Mouse (Mus musculus): ENCODE results near the gene Ctnna3. TPM values are rescaled to one million over a fixed set of nuclear protein-coding genes. Genes with fewer than 3 reads are reported as not detected.
"Not testable (repeated sequence)": the region's sequence is repeated elsewhere in the genome, so short reads cannot be mapped to it uniquely, and the experiment has no call there.

Gene Ctnna3
- total and polyA plus RNA-seq, 3 experiments = not detected

- TF ChIP-seq MXI1 (IDR thresholded peaks at IDR 0.05; ENCODE audit: low read depth, low read length) (no peak), MAZ (IDR thresholded peaks at IDR 0.05; ENCODE audit: low read depth, low read length) (no peak), ZMIZ1 (IDR thresholded peaks at IDR 0.05; ENCODE audit: low read depth, low read length) (no peak), POLR2AphosphoS5 (IDR thresholded peaks at IDR 0.05; ENCODE audit: borderline replicate concordance, low read depth, low read length) (no peak), ZNF384 (IDR thresholded peaks at IDR 0.05; ENCODE audit: low read depth, low read length) (no peak), SIN3A (IDR thresholded peaks at IDR 0.05; ENCODE audit: low read length) (no peak), USF1 (IDR thresholded peaks at IDR 0.05; ENCODE audit: low read depth, low read length) (no peak), BHLHE40 (IDR thresholded peaks at IDR 0.05; ENCODE audit: borderline replicate concordance, low read depth, low read length) (no peak), ZC3H11A (IDR thresholded peaks at IDR 0.05; ENCODE audit: low read depth, low read length) (no peak), RAD21 (IDR thresholded peaks at IDR 0.05; ENCODE audit: low read depth, low read length) (no peak), ETS1 (IDR thresholded peaks at IDR 0.05; ENCODE audit: low read depth, low read length) (no peak), JUND (IDR thresholded peaks at IDR 0.05; ENCODE audit: low read depth, low read length) (no peak), SMC3 (IDR thresholded peaks at IDR 0.05; ENCODE audit: low read depth, low read length) (no peak), CHD1 (IDR thresholded peaks at IDR 0.05; ENCODE audit: low read depth, low read length) (no peak), MYB (IDR thresholded peaks at IDR 0.05; ENCODE audit: low read depth, low read length) (no peak), ELF1 (IDR thresholded peaks at IDR 0.05; ENCODE audit: low read depth, low read length) (no peak), MEF2A (IDR thresholded peaks at IDR 0.05; ENCODE audit: extremely low read depth, insufficient replicate concordance, low read depth, low read length, poor library complexity, severe bottlenecking) (no peak)
- no peaks in the 10 kb centered on the region for H3K9me3 ChIP-seq (replicated peaks; ENCODE audit: insufficient read depth, low read length)
These were observed 947.9 kb downstream of the Ctnna3 start for GRCm38 (mm10) chr10:64377751-64378150.

GRCm38 (mm10) chr10:64396579-64396978 lies 966.7 kb downstream of the Ctnna3 start:
- Histone ChIP-seq H3K4me3 (ENCODE audit: control insufficient read depth in 1 of 2, insufficient read depth in 1 of 2, low read depth in 2 of 2, low read length in 2 of 2) (no peak overlapping the region), H3K9me3 (replicated peaks; ENCODE audit: insufficient read depth, low read length) (no peaks in the 10 kb centered on the region), H3K27me3 (ENCODE audit: control insufficient read depth in 1 of 2, insufficient read depth in 2 of 2, low read length in 2 of 2) (no peaks in the 10 kb centered on the region), H3K9ac (ENCODE audit: control insufficient read depth, low read depth, low read length, poor library complexity, severe bottlenecking) (no peak overlapping the region), H3K79me2 (ENCODE audit: control insufficient read depth, insufficient read depth, low read length, poor library complexity) (no peaks in the 10 kb centered on the region), H3K4me1 (ENCODE audit: control insufficient read depth in 1 of 2, insufficient read depth in 2 of 2, low read length in 2 of 2) (no peaks in the 10 kb centered on the region), H3K36me3 (ENCODE audit: control insufficient read depth in 1 of 2, insufficient read depth in 2 of 2, low read length in 2 of 2) (no peaks in the 10 kb centered on the region), H3K27ac (ENCODE audit: control insufficient read depth, low read depth, low read length) (no peak overlapping the region)
- DNase-seq (ENCODE audit: low read depth, low spot score) = no peak
- no peak for TF ChIP-seq HCFC1 (IDR thresholded peaks at IDR 0.05; ENCODE audit: low read depth, low read length)
- TF ChIP-seq TBP (IDR thresholded peaks at IDR 0.05; ENCODE audit: low read depth, low read length) = no peak
- no peak for TF ChIP-seq GABPA (IDR thresholded peaks at IDR 0.05; ENCODE audit: low read depth, low read length)
- no peak for TF ChIP-seq ZMIZ1 (IDR thresholded peaks at IDR 0.05; ENCODE audit: low read depth, low read length)
- no peak for TF ChIP-seq MYC (IDR thresholded peaks at IDR 0.05; ENCODE audit: low read depth, low read length)
- TF ChIP-seq CTCF (IDR thresholded peaks at IDR 0.05 in 2 of 3, conservative IDR thresholded peaks at IDR 0.05 in 1 of 3; ENCODE audit: control insufficient read depth in 1 of 3, insufficient read depth in 1 of 3, low read depth in 2 of 3, low read length in 3 of 3, poor library complexity in 1 of 3, severe bottlenecking in 1 of 3) = no peak
- TF ChIP-seq E2F4 (IDR thresholded peaks at IDR 0.05; ENCODE audit: borderline replicate concordance, low read depth, low read length) = no peak
- TF ChIP-seq TAL1 (IDR thresholded peaks at IDR 0.05; ENCODE audit: low read length) = no peak
- no peak for TF ChIP-seq BHLHE40 (IDR thresholded peaks at IDR 0.05; ENCODE audit: borderline replicate concordance, low read depth, low read length)
- no peak for TF ChIP-seq RAD21 (IDR thresholded peaks at IDR 0.05; ENCODE audit: low read depth, low read length)
- TF ChIP-seq SMC3 (IDR thresholded peaks at IDR 0.05; ENCODE audit: low read depth, low read length) = no peak
- no peak for TF ChIP-seq MAFK (IDR thresholded peaks at IDR 0.05; ENCODE audit: borderline replicate concordance, low read depth, low read length)

More at GRCm38 (mm10) chr10:64377751-64378150, 947.9 kb downstream of the Ctnna3 start:
- H3K4me1 ChIP-seq (ENCODE audit: control insufficient read depth in 1 of 2, insufficient read depth in 2 of 2, low read length in 2 of 2) = no peaks in the 10 kb centered on the region
- no peak overlapping the region for H3K9ac ChIP-seq (ENCODE audit: control insufficient read depth, low read depth, low read length, poor library complexity, severe bottlenecking)
- no peak overlapping the region for H3K4me3 ChIP-seq (ENCODE audit: control insufficient read depth in 1 of 2, insufficient read depth in 1 of 2, low read depth in 2 of 2, low read length in 2 of 2)
- H3K79me2 ChIP-seq (ENCODE audit: control insufficient read depth, insufficient read depth, low read length, poor library complexity) = no peaks in the 10 kb centered on the region
- H3K27me3 ChIP-seq (ENCODE audit: control insufficient read depth in 1 of 2, insufficient read depth in 2 of 2, low read length in 2 of 2) = no peaks in the 10 kb centered on the region
- no peaks in the 10 kb centered on the region for H3K36me3 ChIP-seq (ENCODE audit: control insufficient read depth in 1 of 2, insufficient read depth in 2 of 2, low read length in 2 of 2)
- DNase-seq (ENCODE audit: low read depth, low spot score) = no peak
- H3K27ac ChIP-seq (ENCODE audit: control insufficient read depth, low read depth, low read length) = no peak overlapping the region

DNA sequence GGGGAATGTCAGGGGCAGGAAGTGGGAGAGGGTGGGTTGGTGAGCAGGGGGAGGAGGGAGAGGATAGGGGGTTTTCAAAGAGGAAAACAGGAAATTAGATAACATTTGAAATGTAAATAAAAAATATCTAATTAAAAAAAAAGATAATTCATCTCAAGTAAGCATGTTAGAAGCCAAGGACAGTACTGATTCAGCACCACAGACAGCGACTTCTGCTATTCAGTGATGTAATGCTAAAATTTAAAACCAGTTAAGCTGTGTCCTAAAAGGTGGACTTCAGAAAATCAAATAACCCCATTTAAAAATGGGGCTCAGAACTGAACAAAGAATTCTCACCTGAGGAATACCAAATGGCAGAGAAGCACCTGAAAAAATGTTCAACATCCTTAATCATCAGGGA lies 988.5 kb downstream of the Ctnna3 start:
- not testable (repeated sequence) for H3K27ac ChIP-seq (ENCODE audit: control insufficient read depth, low read depth, low read length); H3K9ac ChIP-seq (ENCODE audit: control insufficient read depth, low read depth, low read length, poor library complexity, severe bottlenecking); H3K36me3 ChIP-seq (ENCODE audit: control insufficient read depth in 1 of 2, insufficient read depth in 2 of 2, low read length in 2 of 2); H3K79me2 ChIP-seq (ENCODE audit: control insufficient read depth, insufficient read depth, low read length, poor library complexity); H3K4me1 ChIP-seq (ENCODE audit: control insufficient read depth in 1 of 2, insufficient read depth in 2 of 2, low read length in 2 of 2); H3K27me3 ChIP-seq (ENCODE audit: control insufficient read depth in 1 of 2, insufficient read depth in 2 of 2, low read length in 2 of 2); H3K9me3 ChIP-seq (replicated peaks; ENCODE audit: insufficient read depth, low read length); H3K4me3 ChIP-seq (ENCODE audit: control insufficient read depth in 1 of 2, insufficient read depth in 1 of 2, low read depth in 2 of 2, low read length in 2 of 2)
- peak; percentile 36 for DNase-seq (ENCODE audit: low read depth, low spot score)
